Mouse (Mus musculus) kidney, embryonic 15.5 days (tissue): ENCODE results near the gene Foxa2. TPM values are rescaled to one million over a fixed set of nuclear protein-coding genes. Genes with fewer than 3 reads are reported as not detected.

ENCODE experiments used
- ATAC-seq: fragments of 200-750 bp; cut with Nextera tagmentation; replicated peaks from 2 replicates; pipeline ENCODE4 v1.8.0; 2017; ENCODE audit warnings: moderate TSS enrichment; ENCODE audit not compliant: low FRiP score
- H3K27ac ChIP-seq: fragments of 300-500 bp; sonication (generic); 2 replicates; pipeline ENCODE4 v1.5.1; 2015; ENCODE audit warnings: mild to moderate bottlenecking, inconsistent platforms
- H3K27me3 ChIP-seq: fragments of 300-500 bp; sonication (generic); 2 replicates; pipeline ENCODE4 v1.6.1; 2015; ENCODE audit warnings: inconsistent platforms
- H3K36me3 ChIP-seq: fragments of 300-500 bp; sonication (generic); 2 replicates; pipeline ENCODE4 v1.6.1; 2015; ENCODE audit warnings: inconsistent platforms
- H3K4me1 ChIP-seq: fragments of 300-500 bp; sonication (generic); 2 replicates; pipeline ENCODE4 v1.6.1; 2015; ENCODE audit warnings: inconsistent platforms
- H3K4me2 ChIP-seq: fragments of 300-500 bp; sonication (generic); 2 replicates; pipeline ENCODE4 v1.6.1; 2015; ENCODE audit warnings: moderate library complexity, mild to moderate bottlenecking, inconsistent platforms
- H3K4me3 ChIP-seq: fragments of 300-500 bp; sonication (generic); replicated peaks from 2 replicates; pipeline ENCODE4 v1.5.1; 2015; ENCODE audit warnings: mild to moderate bottlenecking, inconsistent platforms
- H3K9ac ChIP-seq: fragments of 300-500 bp; sonication (generic); 2 replicates; pipeline ENCODE4 v1.6.1; 2015; ENCODE audit warnings: mild to moderate bottlenecking, inconsistent platforms
- H3K9me3 ChIP-seq: fragments of 300-500 bp; sonication (generic); replicated peaks from 2 replicates; pipeline ENCODE4 v1.6.1; 2016; ENCODE audit warnings: inconsistent platforms
- WGBS: fragments of 180-500 bp; shearing (Covaris S2); methylation state at CpG from one replicate; pipeline ENCODE4 v1.1.7; 2015; ENCODE audit warnings: mixed read lengths; 5-methylcytosine and 5-hydroxymethylcytosine counted together
- polyA plus RNA-seq: library from polyadenylated mRNA; unstranded; fragments of >200 nt; fragmentation: Nextera tagmentation; extraction: Ambion mirVana; gene quantifications from 2 replicates; pipeline ENCODE4 v1.2.1, GENCODE M21; 2015

The Foxa2 gene
- polyA plus RNA-seq, 1 experiment from 2014 or later: 0.17 TPM

DNA sequence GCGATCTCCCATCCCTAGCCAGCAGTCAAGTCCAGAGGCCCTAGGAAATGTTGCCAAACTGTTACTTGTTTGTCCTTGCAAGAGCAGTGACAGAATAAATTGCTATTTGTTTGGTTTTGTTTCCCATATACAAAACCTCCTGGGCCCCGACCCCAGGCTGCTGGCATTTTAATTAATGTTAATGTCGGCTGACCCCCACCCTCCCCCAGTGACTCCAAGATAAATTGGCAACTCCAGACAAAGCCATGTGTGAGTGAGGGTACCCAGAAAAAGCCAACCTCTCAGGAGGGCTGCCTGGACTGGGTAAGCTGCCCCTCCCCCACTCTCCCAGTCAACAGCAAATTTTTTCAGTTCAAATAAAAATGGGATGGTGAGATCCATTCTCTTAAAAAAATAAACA, 26.6 kb downstream of the Foxa2 start:
- 26% methylated on average over 3 of the region's 3 CpGs for WGBS
- Histone ChIP-seq H3K9me3 (no peaks in the 10 kb centered on the region), H3K4me3 (no peak overlapping the region), H3K4me1 (no peaks in the 10 kb centered on the region), H3K36me3 (no peaks in the 10 kb centered on the region), H3K27me3 (peaks cover 87% of the 10 kb centered on the region), H3K4me2 (no peak overlapping the region), H3K27ac (no peak overlapping the region), H3K9ac (no peak overlapping the region)
- no peak for ATAC-seq

DNA sequence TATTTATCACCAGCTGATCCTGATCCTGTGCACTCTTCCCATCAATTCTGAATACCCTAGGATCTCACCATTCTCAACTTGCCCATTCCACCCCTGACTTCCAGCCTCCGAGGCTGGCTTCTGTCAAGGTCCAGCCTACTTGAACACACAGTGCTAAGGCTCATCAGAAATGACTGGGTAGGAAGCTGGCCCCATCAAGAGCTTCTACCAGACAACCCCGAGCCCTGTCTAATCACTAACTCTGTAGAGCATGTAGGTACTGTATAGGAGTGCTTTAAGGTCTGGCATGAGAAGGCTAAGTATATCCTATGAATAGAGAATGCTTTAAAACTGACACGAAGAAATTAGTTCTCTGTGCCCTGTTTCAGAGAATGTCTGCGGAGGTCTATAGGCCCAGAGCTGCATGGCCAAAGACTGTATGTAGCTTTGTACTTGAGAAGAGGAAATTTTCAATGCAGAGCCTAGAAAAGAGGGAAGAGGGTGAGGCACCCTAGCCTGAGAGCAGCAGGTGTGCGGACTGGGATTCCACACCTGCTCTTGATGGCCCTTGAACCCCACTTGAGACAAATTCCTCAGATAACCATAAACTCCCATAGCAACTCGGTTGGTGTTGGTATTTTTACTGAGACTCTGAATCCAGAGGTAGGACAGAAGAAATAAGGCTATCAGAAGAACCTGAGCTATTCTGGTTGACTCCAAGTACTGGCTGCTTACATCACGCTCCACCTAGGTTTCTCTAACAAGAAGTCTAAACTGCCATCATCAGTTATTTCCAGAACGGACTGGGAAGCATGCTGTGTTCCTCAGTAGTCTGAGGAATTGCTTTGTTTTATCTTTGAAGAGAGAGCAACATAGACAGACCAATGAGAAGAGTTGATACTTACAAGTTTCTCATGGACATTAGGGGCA, 28.7 kb downstream of the Foxa2 start:
- Histone ChIP-seq H3K4me3 (no peak overlapping the region), H3K27ac (no peak overlapping the region), H3K36me3 (no peaks in the 10 kb centered on the region), H3K27me3 (peaks cover 66% of the 10 kb centered on the region), H3K4me2 (no peak overlapping the region), H3K4me1 (no peaks in the 10 kb centered on the region), H3K9ac (no peak overlapping the region), H3K9me3 (no peaks in the 10 kb centered on the region)
- ATAC-seq: no peak
- whole genome bisulfite sequencing: 85% methylated on average over 8 of the region's 8 CpGs

DNA sequence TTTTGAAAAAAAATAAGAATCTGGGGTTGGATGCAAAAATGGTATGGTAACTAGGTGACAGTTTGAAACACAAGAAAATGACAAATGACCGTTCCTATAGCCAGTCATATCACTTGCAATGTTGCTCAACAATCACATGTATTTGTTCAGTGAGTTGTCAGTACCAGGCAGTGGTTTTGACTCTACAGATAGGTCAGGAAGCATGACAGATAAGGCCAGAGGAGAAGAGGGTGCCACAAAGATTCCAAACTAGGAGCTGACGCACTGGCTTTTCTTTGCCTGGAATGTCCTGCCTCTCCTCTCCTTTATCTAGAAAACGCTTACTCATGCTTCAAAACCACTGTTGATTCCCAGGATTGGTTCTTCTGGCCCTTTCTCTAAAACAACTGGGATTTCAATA, 33.4 kb downstream of the Foxa2 start:
- H3K4me3 ChIP-seq: no peak overlapping the region

DNA sequence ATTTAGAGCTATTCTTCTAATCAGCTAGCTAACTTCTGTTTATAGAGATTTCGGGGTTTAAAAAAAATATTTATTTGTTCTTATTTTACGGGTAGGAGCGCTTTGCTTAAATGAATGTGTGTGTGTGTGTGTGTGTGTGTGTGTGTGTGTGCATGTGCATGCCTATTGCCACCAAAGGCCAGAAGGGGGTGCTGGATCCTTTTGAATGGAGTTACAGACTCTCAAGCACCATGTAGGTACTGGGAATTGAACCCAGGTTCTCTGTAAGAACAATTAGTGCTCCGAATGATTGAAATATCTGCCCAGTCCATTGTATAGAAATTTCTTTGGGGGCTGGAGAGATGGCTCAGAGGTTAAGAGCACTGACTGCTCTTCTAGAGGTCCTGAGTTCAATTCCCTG, 37.7 kb downstream of the Foxa2 start:
- Histone ChIP-seq H3K27ac (no peak overlapping the region), H3K36me3 (no peaks in the 10 kb centered on the region), H3K9ac (no peak overlapping the region), H3K9me3 (no peaks in the 10 kb centered on the region), H3K27me3 (no peaks in the 10 kb centered on the region), H3K4me1 (no peaks in the 10 kb centered on the region), H3K4me2 (no peak overlapping the region), H3K4me3 (no peak overlapping the region)
- ATAC-seq: no peak
- 97% methylated on average over 4 of the region's 4 CpGs for WGBS

More for the DNA sequence above, 33.4 kb downstream of the Foxa2 start:
- H3K27me3 ChIP-seq: peaks cover 23% of the 10 kb centered on the region
- 92% methylated on average over 3 of the region's 3 CpGs for WGBS
- no peaks in the 10 kb centered on the region for H3K9me3 ChIP-seq
- ATAC-seq: no peak
- no peak overlapping the region for H3K9ac ChIP-seq
- H3K27ac ChIP-seq: no peak overlapping the region
- no peaks in the 10 kb centered on the region for H3K36me3 ChIP-seq
- H3K4me2 ChIP-seq: no peak overlapping the region
- H3K4me1 ChIP-seq: no peaks in the 10 kb centered on the region

DNA sequence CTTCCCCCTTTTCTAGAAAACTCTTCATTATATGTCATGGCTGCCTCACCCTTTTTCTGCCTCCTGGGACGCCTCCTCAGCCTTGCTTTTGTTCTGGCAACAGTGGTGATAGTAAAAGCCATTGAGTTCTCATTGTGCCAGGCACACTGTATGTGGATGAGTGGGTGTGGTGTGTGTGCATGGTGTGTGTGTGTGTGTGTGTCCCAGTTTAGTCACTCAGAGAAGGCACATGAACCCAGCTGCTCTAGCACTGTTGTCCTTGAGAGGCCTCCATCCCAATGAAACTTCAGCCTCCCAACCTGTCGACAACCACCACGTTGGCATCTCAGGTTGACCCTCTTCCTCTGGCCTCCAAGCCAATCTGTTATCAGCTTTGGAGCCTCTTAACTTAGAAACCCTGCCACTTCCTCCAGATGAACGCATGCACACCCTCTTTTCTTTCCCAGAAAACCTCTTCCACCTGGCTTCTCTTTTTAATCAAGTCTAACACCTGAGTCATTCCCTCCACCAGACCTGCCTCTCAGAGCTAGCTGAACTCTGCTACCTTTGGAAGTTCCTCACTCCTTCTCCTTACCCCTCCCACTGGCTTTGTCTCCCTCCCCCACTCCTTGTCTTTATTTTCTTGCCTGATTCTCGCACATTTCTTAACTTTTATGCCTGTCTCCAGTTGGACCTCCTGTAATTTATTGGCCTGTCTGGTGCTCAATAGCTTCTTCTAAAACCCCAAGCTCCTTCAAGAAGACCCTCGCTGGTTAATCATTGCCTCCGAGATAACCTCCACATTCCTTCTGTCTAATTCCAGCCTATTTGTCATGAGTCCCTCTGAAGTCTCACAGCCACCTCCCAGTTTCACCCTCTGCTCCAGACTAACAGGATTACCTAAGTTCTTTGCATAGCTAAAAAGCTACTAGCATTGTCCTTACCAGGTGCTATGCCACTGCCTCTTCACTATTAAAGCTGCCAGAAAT, 41.9 kb downstream of the Foxa2 start:
- ATAC-seq: 0 out of 2 replicates have a peak, but pooled peaks have one; percentile 43
- Histone ChIP-seq H3K4me1 (no peaks in the 10 kb centered on the region), H3K4me2 (no peak overlapping the region), H3K36me3 (no peaks in the 10 kb centered on the region), H3K4me3 (no peak overlapping the region), H3K9ac (no peak overlapping the region), H3K27ac (no peak overlapping the region), H3K27me3 (no peaks in the 10 kb centered on the region), H3K9me3 (no peaks in the 10 kb centered on the region)
- 56% methylated on average over 7 of the region's 7 CpGs for WGBS

DNA sequence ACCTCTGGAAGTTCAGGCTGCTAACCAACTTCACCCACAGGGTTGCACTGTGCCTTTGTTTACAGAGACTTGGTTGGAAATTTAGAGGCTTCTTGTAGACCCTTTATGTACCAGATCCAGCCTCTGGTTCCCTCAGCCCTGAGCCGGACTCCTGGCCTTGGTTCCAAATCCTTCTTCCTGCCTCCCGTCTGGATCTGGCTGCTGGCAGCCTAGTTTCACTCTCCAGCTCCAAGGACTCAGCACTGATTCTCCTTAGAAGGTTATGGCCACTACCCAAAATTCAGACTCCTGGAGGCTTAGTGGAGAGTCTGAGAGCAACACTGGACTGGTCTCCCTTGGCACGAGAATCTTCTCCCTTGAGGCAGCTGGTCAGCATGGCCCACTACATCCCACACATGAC, 43.3 kb downstream of the Foxa2 start:
- Histone ChIP-seq H3K4me2 (no peak overlapping the region), H3K4me3 (no peak overlapping the region), H3K9me3 (no peaks in the 10 kb centered on the region), H3K27me3 (no peaks in the 10 kb centered on the region), H3K27ac (no peak overlapping the region), H3K4me1 (no peaks in the 10 kb centered on the region), H3K9ac (no peak overlapping the region), H3K36me3 (no peaks in the 10 kb centered on the region)
- 92% methylated on average over 3 of the region's 3 CpGs for WGBS
- no peak for ATAC-seq

DNA sequence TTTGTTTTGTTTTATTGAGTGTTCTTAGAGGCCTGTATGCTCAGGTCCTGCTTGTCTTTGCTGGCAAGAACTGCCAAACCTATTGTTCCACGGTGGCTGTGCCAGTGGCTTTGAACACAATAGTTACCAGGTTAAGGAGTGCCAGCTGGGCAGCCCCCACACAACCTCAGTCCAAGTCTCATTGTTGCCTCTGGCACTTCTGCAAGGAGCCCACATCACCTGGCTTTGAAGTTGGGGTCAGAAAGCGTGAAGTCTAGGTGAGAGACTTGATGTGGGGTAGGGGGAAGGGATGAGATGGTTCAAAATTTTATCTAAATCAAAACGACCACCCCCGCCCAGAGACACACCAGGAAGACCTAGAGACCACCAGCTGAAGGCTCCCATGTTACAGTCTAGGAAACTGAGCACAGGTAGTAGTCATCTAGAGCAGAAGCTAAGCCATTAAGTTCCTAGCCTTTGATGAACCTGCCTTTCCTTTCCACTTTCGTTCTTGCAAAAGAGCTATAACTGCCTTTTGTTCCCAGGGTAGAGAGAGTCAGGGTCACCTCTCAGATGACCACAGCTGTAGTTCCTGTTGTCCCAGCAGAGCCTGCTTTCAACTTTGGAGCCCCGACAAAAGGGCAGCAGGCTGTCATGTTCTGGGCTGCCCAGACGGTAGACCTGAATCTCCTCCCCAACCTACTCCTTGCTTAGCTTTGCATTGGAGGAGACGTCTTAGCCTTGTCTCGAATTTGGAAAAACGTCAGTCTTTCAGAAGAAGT, 48.4 kb downstream of the Foxa2 start:
- Histone ChIP-seq H3K4me3 (no peak overlapping the region), H3K27me3 (no peaks in the 10 kb centered on the region), H3K27ac (no peak overlapping the region), H3K9ac (no peak overlapping the region), H3K36me3 (no peaks in the 10 kb centered on the region), H3K4me2 (no peak overlapping the region), H3K4me1 (no peaks in the 10 kb centered on the region), H3K9me3 (no peaks in the 10 kb centered on the region)
- 65% methylated on average over 10 of the region's 10 CpGs for WGBS
- no peak for ATAC-seq

DNA sequence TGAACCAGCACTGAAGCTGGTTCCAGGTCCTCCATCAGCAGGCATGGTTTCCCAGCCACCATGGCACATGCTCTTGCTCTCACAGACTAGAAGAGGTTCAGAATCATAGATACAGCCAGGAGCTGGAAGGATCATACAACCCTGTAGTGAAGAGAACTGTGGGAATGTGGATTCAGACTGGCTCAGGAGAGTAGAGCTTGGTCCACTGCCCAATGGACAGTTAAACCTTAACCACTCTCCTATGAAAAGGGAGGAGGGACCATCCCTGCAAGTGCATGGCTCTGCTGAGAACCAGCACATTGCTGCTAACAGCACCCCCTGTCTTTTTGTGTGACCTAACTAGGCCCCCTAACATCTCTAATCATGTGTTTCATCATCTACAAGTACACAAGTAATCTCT, 50.0 kb downstream of the Foxa2 start:
- no peaks in the 10 kb centered on the region for H3K27me3 ChIP-seq
- 0 out of 2 replicates have a peak, but pooled peaks have one; percentile 40 for ATAC-seq
- H3K27ac ChIP-seq: no peak overlapping the region
- no peaks in the 10 kb centered on the region for H3K9me3 ChIP-seq
- no peak overlapping the region for H3K4me2 ChIP-seq
- no peaks in the 10 kb centered on the region for H3K4me1 ChIP-seq
- no peak overlapping the region for H3K4me3 ChIP-seq
- H3K9ac ChIP-seq: no peak overlapping the region
- H3K36me3 ChIP-seq: no peaks in the 10 kb centered on the region

DNA sequence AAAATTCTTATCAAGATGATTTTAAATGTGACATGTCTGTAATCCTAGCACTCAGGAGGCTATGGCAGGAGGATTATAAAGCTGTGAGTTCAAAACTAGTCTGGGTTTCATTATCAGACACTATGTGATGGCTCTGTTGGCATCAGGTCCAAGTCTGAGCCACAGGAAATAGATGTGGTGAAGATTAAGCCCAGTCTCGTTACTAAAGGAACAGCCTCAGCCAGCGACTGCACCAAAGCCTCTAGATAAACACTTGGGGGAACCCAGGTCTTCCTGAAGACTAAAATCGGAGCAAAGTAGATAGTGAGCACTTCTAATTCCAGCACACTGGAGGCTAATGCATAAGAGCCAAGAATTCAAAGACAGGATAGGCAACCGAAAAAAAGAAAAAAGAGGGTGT, 52.9 kb downstream of the Foxa2 start:
- no peak overlapping the region for H3K9ac ChIP-seq
- no peak overlapping the region for H3K4me3 ChIP-seq
- no peaks in the 10 kb centered on the region for H3K27me3 ChIP-seq
- H3K4me1 ChIP-seq: no peaks in the 10 kb centered on the region
- H3K4me2 ChIP-seq: no peak overlapping the region
- no peak overlapping the region for H3K27ac ChIP-seq
- no peaks in the 10 kb centered on the region for H3K36me3 ChIP-seq
- no peak for ATAC-seq
- 74% methylated on average over 4 of the region's 4 CpGs for WGBS
- no peaks in the 10 kb centered on the region for H3K9me3 ChIP-seq

DNA sequence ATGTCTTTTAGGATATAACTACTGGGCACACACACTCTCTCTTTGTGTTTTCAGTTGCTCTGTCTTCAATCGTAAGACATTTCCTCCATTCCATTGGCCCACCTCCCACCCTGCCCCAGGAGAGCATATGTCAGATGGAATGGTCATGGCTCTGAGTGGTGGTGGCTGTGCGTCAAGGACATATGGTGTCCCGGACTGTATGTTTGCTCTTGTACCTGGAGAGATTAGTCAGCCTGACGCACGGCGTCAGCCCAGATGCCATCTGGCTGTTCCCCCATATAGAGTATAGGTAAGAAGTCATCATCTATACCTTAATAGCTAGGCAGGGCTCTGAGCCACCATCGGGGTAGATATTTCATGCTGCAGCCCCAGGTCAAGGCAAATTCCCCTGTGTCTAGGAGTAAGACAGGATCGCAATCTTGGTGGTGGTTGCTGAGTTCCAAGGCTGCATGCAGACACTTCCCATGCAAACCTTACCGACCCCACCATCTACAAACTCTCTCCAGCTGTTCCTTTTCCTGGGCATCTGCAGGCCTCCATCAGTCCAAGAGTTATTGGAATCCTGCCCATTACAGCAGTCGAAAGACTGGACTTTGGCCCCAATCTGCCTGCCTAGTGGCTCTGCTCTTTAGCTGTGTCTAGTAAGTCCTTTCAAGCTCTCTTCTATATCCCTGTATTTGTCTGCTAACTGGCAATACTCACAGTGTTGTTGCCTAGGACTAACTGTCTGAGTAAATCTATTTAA, 53.7 kb downstream of the Foxa2 start:
- no peak overlapping the region for H3K4me3 ChIP-seq
- H3K36me3 ChIP-seq: no peaks in the 10 kb centered on the region
- H3K9me3 ChIP-seq: no peaks in the 10 kb centered on the region
- no peak for ATAC-seq
- 88% methylated on average over 10 of the region's 10 CpGs for WGBS
- no peak overlapping the region for H3K4me2 ChIP-seq
- no peaks in the 10 kb centered on the region for H3K4me1 ChIP-seq
- H3K9ac ChIP-seq: no peak overlapping the region
- H3K27me3 ChIP-seq: no peaks in the 10 kb centered on the region
- no peak overlapping the region for H3K27ac ChIP-seq
